Mouse (Mus musculus): ENCODE measurements around the gene Acsf2. TPM values are rescaled to one million over a fixed set of nuclear protein-coding genes. Genes with fewer than 3 reads are reported as not detected.

Gene Acsf2
- polyA plus RNA-seq, 1 experiment, result 15.8 TPM

DNA sequence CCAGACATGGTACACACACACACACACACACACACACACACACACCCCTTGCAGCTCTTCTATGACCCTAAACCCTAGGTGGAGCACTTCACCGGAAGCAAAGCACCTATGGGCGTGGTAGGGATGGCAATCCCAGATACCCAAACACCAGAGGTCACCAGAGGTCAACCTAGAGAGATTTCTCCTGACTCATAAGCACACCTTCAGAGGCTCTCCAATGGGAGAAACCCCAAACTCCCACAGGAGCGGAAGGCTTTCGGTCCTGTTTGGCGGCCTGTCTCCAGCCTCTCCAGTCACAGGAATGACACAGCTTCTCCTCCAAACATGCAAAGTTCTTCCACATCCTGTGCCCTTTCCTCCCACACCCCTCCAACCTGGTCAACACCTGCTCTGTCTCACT is 55.3 kb downstream of the Acsf2 start:
- Histone ChIP-seq H3K4me1 (replicated peaks; ENCODE audit: control insufficient read depth, insufficient read depth, low read length) (peaks cover 17% of the 10 kb centered on the region), H3K36me3 (ENCODE audit: control insufficient read depth, insufficient read depth, low read length) (no peaks in the 10 kb centered on the region), H3K4me3 (ENCODE audit: control insufficient read depth, insufficient read depth, low read length) (no peak overlapping the region), H3K27me3 (ENCODE audit: control insufficient read depth, insufficient read depth, low read length) (no peaks in the 10 kb centered on the region), H3K27ac (ENCODE audit: control insufficient read depth, insufficient read depth, low read length) (no peak overlapping the region)
- WGBS, result 96% methylated on average over 5 of the region's 5 CpGs
- no peak for TF ChIP-seq POLR2A (IDR thresholded peaks at IDR 0.05; ENCODE audit: control insufficient read depth, extremely low read depth, insufficient read depth, low read length, poor library complexity)
- no peak for TF ChIP-seq CTCF (IDR thresholded peaks at IDR 0.05; ENCODE audit: borderline replicate concordance, control insufficient read depth, extremely low read depth, insufficient read depth, low read length, poor library complexity)
- no peak for DNase-seq

DNA sequence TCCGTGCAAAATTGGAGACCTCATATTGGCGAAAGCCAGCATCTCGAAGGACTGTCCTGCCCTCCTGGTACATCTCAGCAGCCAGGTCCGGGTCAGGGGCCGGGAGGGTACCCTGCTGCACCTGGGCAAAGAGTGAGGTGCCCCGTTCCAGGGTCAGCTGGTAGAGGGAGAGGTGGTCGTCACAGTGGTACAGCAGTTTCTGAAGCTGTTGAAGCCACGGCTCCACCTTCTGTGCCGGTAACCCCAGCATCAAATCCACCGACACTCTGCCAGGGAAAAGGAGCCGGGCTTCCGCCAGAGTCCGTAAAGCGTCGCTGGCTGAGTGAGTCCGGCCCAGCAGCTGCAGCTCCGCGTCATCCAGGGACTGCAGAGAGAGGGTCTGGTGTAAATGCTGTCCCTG is 57.2 kb downstream of the Acsf2 start:
- no peaks in the 10 kb centered on the region for H3K36me3 ChIP-seq (ENCODE audit: control insufficient read depth, insufficient read depth, low read length)
- WGBS, result 93% methylated on average over 18 of the region's 18 CpGs
- peaks cover 9% of the 10 kb centered on the region for H3K4me1 ChIP-seq (replicated peaks; ENCODE audit: control insufficient read depth, insufficient read depth, low read length)
- TF ChIP-seq POLR2A (IDR thresholded peaks at IDR 0.05; ENCODE audit: control insufficient read depth, extremely low read depth, insufficient read depth, low read length, poor library complexity) (no peak), CTCF (IDR thresholded peaks at IDR 0.05; ENCODE audit: borderline replicate concordance, control insufficient read depth, extremely low read depth, insufficient read depth, low read length, poor library complexity) (no peak)
- H3K27ac ChIP-seq (ENCODE audit: control insufficient read depth, insufficient read depth, low read length), result no peak overlapping the region
- no peaks in the 10 kb centered on the region for H3K27me3 ChIP-seq (ENCODE audit: control insufficient read depth, insufficient read depth, low read length)
- H3K4me3 ChIP-seq (ENCODE audit: control insufficient read depth, insufficient read depth, low read length), result no peak overlapping the region
- no peak for DNase-seq

DNA sequence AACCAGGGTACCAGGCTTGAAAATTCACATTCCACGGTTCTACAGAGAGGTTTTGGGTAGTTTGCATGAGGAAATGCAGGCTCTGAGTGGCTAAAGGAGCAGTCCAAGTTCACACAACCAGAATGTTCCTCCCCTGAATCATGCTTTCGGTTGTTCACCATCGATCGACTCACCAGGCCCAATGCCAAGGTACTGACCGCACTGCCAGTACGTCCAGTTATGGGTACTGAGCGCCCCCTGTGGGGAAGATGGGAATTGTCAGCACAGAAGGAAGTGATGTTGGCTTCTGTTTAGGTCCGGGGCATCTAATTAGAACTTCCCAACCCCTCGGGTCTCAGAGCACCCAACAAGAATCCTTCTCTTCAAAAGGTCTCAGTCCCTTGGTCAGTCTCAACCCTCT is 57.7 kb downstream of the Acsf2 start:
- Histone ChIP-seq H3K27ac (ENCODE audit: control insufficient read depth, insufficient read depth, low read length) (no peak overlapping the region), H3K27me3 (ENCODE audit: control insufficient read depth, insufficient read depth, low read length) (no peaks in the 10 kb centered on the region), H3K4me3 (ENCODE audit: control insufficient read depth, insufficient read depth, low read length) (no peak overlapping the region), H3K4me1 (replicated peaks; ENCODE audit: control insufficient read depth, insufficient read depth, low read length) (peaks cover 8% of the 10 kb centered on the region), H3K36me3 (ENCODE audit: control insufficient read depth, insufficient read depth, low read length) (no peaks in the 10 kb centered on the region)
- TF ChIP-seq CTCF (IDR thresholded peaks at IDR 0.05; ENCODE audit: borderline replicate concordance, control insufficient read depth, extremely low read depth, insufficient read depth, low read length, poor library complexity) (0 out of 2 replicates have a peak, but pooled peaks have one; percentile 51), POLR2A (IDR thresholded peaks at IDR 0.05; ENCODE audit: control insufficient read depth, extremely low read depth, insufficient read depth, low read length, poor library complexity) (no peak)
- 41% methylated on average over 9 of the region's 9 CpGs for WGBS
- DNase-seq, result peak; percentile 47

DNA sequence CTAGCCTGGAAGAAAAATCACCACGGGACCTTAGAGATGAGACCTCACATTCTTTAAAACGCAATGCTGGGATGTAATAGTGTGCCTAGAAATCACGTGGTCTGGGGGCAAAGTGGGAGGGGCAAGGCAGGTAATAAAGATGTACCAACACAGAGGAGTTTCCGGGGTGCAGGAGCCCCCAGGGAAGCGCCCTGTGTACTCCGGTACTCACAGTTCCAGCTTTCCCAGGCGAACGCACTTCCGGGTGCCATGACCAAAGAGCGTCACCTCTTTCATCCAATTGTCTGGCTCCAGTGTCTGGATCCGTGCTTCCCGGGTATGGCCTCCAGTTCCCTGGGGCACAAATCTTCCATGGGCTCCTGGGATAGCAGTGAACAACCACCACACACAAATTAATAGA is 58.3 kb downstream of the Acsf2 start:
- Histone ChIP-seq H3K36me3 (ENCODE audit: control insufficient read depth, insufficient read depth, low read length) (no peaks in the 10 kb centered on the region), H3K4me1 (replicated peaks; ENCODE audit: control insufficient read depth, insufficient read depth, low read length) (peaks cover 4% of the 10 kb centered on the region), H3K4me3 (ENCODE audit: control insufficient read depth, insufficient read depth, low read length) (no peak overlapping the region), H3K27me3 (ENCODE audit: control insufficient read depth, insufficient read depth, low read length) (no peaks in the 10 kb centered on the region), H3K27ac (ENCODE audit: control insufficient read depth, insufficient read depth, low read length) (no peak overlapping the region)
- 95% methylated on average over 12 of the region's 12 CpGs for WGBS
- TF ChIP-seq CTCF (IDR thresholded peaks at IDR 0.05; ENCODE audit: borderline replicate concordance, control insufficient read depth, extremely low read depth, insufficient read depth, low read length, poor library complexity) (no peak), POLR2A (IDR thresholded peaks at IDR 0.05; ENCODE audit: control insufficient read depth, extremely low read depth, insufficient read depth, low read length, poor library complexity) (no peak)
- DNase-seq, result no peak

DNA sequence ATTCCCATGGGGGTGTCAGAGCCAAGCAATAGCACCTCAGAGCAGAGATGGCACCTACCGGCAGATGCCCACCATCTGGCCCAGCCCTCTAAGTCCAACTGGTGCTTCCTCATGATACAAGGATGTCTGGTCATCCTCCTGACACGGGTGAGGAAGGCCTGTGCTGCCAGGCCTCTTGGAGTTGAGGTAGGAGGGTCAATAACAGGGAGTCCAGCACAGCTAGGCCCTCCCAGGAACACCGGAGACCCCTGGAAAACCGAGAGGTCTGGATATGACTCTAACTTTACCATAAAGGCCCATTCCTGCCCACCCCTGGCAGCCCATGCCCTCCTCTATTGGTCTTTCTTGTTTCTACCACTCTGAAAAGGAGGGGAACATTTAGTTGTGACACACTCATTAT is 59.3 kb downstream of the Acsf2 start:
- Histone ChIP-seq H3K4me3 (ENCODE audit: control insufficient read depth, insufficient read depth, low read length) (no peak overlapping the region), H3K27ac (ENCODE audit: control insufficient read depth, insufficient read depth, low read length) (no peak overlapping the region), H3K4me1 (replicated peaks; ENCODE audit: control insufficient read depth, insufficient read depth, low read length) (no peaks in the 10 kb centered on the region), H3K27me3 (ENCODE audit: control insufficient read depth, insufficient read depth, low read length) (no peaks in the 10 kb centered on the region), H3K36me3 (ENCODE audit: control insufficient read depth, insufficient read depth, low read length) (no peaks in the 10 kb centered on the region)
- WGBS, result 94% methylated on average over 4 of the region's 4 CpGs
- TF ChIP-seq CTCF (IDR thresholded peaks at IDR 0.05; ENCODE audit: borderline replicate concordance, control insufficient read depth, extremely low read depth, insufficient read depth, low read length, poor library complexity) (no peak), POLR2A (IDR thresholded peaks at IDR 0.05; ENCODE audit: control insufficient read depth, extremely low read depth, insufficient read depth, low read length, poor library complexity) (no peak)
- DNase-seq, result no peak

DNA sequence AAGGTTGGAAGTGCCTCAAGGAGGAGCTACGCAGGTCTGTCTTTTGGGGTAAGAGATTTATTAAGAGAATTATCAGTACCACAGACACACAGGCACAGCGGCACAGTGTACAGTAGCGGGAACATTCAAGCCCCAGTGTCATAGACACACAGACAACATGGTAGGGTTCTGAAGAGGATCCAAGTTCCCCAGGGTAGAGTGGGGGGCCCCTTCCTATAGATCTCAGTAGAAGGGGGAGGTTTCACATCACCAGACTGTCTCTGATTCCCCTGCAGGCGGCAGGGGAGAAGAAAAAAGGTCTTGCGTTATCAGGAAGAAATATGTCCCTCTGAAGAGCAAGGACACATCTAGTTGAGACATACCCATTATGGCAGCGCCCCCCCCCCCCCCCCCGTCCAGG is 61.9 kb downstream of the Acsf2 start:
- H3K27me3 ChIP-seq (ENCODE audit: control insufficient read depth, insufficient read depth, low read length), result no peaks in the 10 kb centered on the region
- no peak for DNase-seq
- H3K4me3 ChIP-seq (ENCODE audit: control insufficient read depth, insufficient read depth, low read length), result no peak overlapping the region
- no peaks in the 10 kb centered on the region for H3K4me1 ChIP-seq (replicated peaks; ENCODE audit: control insufficient read depth, insufficient read depth, low read length)
- 92% methylated on average over 7 of the region's 7 CpGs for WGBS
- TF ChIP-seq POLR2A (IDR thresholded peaks at IDR 0.05; ENCODE audit: control insufficient read depth, extremely low read depth, insufficient read depth, low read length, poor library complexity) (no peak), CTCF (IDR thresholded peaks at IDR 0.05; ENCODE audit: borderline replicate concordance, control insufficient read depth, extremely low read depth, insufficient read depth, low read length, poor library complexity) (no peak)
- H3K36me3 ChIP-seq (ENCODE audit: control insufficient read depth, insufficient read depth, low read length), result no peaks in the 10 kb centered on the region
- H3K27ac ChIP-seq (ENCODE audit: control insufficient read depth, insufficient read depth, low read length), result no peak overlapping the region

DNA sequence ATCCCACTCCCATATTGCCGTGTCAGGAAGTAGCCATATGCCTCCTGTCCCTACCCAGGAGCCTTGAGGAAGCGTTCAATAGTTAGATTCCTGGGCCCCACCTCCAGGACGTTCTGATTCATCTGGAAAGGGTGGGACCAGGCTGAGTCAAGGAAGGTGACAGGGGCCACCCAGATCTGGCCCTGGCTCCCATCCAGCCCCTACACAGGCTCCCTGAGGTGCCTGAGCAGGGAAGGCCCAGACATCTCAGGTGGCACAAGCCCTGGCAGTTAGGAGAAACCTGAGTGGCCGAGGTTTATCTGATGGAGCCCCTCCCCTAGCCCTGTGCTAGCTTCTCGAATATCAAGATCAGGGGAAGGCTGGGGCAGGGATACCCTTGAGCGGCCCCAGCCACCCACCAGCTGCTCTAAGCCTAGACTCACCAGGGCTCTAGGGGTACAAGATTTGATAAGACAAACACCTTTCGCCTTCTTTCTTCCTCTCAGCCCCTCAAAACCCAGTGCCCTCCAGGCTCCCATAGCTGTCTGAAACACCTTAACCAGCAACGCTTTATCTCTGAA is 62.9 kb downstream of the Acsf2 start:
- no peak for DNase-seq
- H3K27ac ChIP-seq (ENCODE audit: control insufficient read depth, insufficient read depth, low read length), result no peak overlapping the region
- no peak for TF ChIP-seq POLR2A (IDR thresholded peaks at IDR 0.05; ENCODE audit: control insufficient read depth, extremely low read depth, insufficient read depth, low read length, poor library complexity)
- no peak for TF ChIP-seq CTCF (IDR thresholded peaks at IDR 0.05; ENCODE audit: borderline replicate concordance, control insufficient read depth, extremely low read depth, insufficient read depth, low read length, poor library complexity)
- H3K36me3 ChIP-seq (ENCODE audit: control insufficient read depth, insufficient read depth, low read length), result no peaks in the 10 kb centered on the region
- no peak overlapping the region for H3K4me3 ChIP-seq (ENCODE audit: control insufficient read depth, insufficient read depth, low read length)
- no peaks in the 10 kb centered on the region for H3K4me1 ChIP-seq (replicated peaks; ENCODE audit: control insufficient read depth, insufficient read depth, low read length)
- 93% methylated on average over 8 of the region's 8 CpGs for WGBS
- H3K27me3 ChIP-seq (ENCODE audit: control insufficient read depth, insufficient read depth, low read length), result no peaks in the 10 kb centered on the region

All from thymus, adult 2 months (tissue).